Comparison of ENCODE assay signal across 8 mouse cellular contexts in the genomic region with DNA sequence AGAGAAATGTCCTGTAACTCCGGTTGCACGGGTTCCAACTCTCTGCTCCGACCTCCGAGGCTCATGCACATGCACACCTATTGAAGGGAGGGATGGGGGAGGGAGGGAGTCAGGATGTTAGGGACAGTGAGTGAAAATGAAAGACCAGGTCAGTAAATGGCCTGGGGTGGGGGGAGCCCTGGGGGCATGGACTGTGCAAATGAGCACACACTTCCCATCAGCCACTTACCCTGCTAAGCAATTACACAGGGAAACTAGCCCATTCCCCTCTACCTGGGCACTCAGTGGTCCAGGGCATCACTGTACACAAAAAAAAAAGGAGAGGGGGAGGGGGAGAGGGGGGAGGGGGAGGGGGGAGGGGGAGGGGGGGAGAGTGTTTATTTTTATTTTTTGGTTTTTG. TPM values are rescaled to one million over a fixed set of nuclear protein-coding genes. Genes with fewer than 3 reads are reported as not detected.
DNase-seq lines count a peak whose midpoint lies in the region; ATAC-seq lines count a peak whose summit lies in the region.

No protein-coding gene starts in this region.

- H3K4me3 ChIP-seq in erythroblast, embryonic 14.5 days (replicated peaks), result peak overlapping the region; percentile 68
- peak overlapping the region; percentile 95 for H3K4me3 ChIP-seq in megakaryocyte, embryonic 14.5 days (replicated peaks)
- H3K4me3 ChIP-seq in limb, embryonic 13.5 days, result peak overlapping the region; percentile 61
- H3K4me3 ChIP-seq in stomach, embryonic 14.5 days (ENCODE audit: low read depth, low read length), result peak overlapping the region; percentile 56

- H3K36me3 ChIP-seq in erythroblast, embryonic 14.5 days (ENCODE audit: control insufficient read depth), result peaks cover 30% of the 10 kb centered on the region
- peaks cover 25% of the 10 kb centered on the region for H3K36me3 ChIP-seq in megakaryocyte, embryonic 14.5 days (replicated peaks; ENCODE audit: low read length)
- H3K36me3 ChIP-seq in limb, embryonic 13.5 days, result no peaks in the 10 kb centered on the region
- no peaks in the 10 kb centered on the region for H3K36me3 ChIP-seq in stomach, embryonic 14.5 days (ENCODE audit: control insufficient read depth, insufficient read depth, low read length)

- H3K9me3 ChIP-seq in erythroblast, embryonic 14.5 days (ENCODE audit: control insufficient read depth, low read length), result no peaks in the 10 kb centered on the region
- no peaks in the 10 kb centered on the region for H3K9me3 ChIP-seq in megakaryocyte, embryonic 14.5 days
- no peaks in the 10 kb centered on the region for H3K9me3 ChIP-seq in limb, embryonic 13.5 days
- H3K9me3 ChIP-seq in stomach, embryonic 14.5 days (ENCODE audit: control insufficient read depth, low read depth, low read length), result no peaks in the 10 kb centered on the region

- WGBS in limb, embryonic 13.5 days, result 80% methylated on average over 4 of the region's 4 CpGs
- 87% methylated on average over 4 of the region's 4 CpGs for WGBS in stomach, embryonic 14.5 days

- H3K9ac ChIP-seq in limb, embryonic 13.5 days, result no peak overlapping the region
- no peak overlapping the region for H3K9ac ChIP-seq in stomach, embryonic 14.5 days (replicated peaks; ENCODE audit: low read depth, low read length)

- DNase-seq in embryo, embryonic 11 days, result no peak
- no peak for DNase-seq in embryo, embryonic 10 days (ENCODE audit: low spot score)

- peaks cover 4% of the 10 kb centered on the region; the same call in 1 of the 2 replicates for H3K27me3 ChIP-seq in erythroblast, embryonic 14.5 days (ENCODE audit: control insufficient read depth)
- H3K27me3 ChIP-seq in megakaryocyte, embryonic 14.5 days (replicated peaks), result no peaks in the 10 kb centered on the region
- H3K27me3 ChIP-seq in limb, embryonic 13.5 days, result no peaks in the 10 kb centered on the region
- H3K27me3 ChIP-seq in stomach, embryonic 14.5 days (ENCODE audit: control insufficient read depth, insufficient read depth, low read length), result no peaks in the 10 kb centered on the region

- ATAC-seq in erythroblast, adult 5-6 weeks (replicated peaks; ENCODE audit: low FRiP score, poor library complexity, severe bottlenecking), result no peak
- ATAC-seq in megakaryocyte, adult 5-6 weeks (ENCODE audit: poor library complexity, severe bottlenecking), result no peak
- ATAC-seq in limb, embryonic 13.5 days (ENCODE audit: low FRiP score, low read depth), result no peak
- no peak for ATAC-seq in stomach, embryonic 14.5 days (ENCODE audit: insufficient number of reproducible peaks, insufficient read depth, low FRiP score, low read depth)

- peak overlapping the region; percentile 71 for H3K4me2 ChIP-seq in limb, embryonic 13.5 days (replicated peaks)
- peak overlapping the region; percentile 49 for H3K4me2 ChIP-seq in stomach, embryonic 14.5 days (replicated peaks; ENCODE audit: low read depth, low read length)

- no peak overlapping the region for H3K27ac ChIP-seq in limb, embryonic 13.5 days
- no peak overlapping the region for H3K27ac ChIP-seq in stomach, embryonic 14.5 days (ENCODE audit: low read length)

- H3K4me1 ChIP-seq in erythroblast, embryonic 14.5 days (ENCODE audit: control insufficient read depth), result peaks cover 80% of the 10 kb centered on the region
- peaks cover 78% of the 10 kb centered on the region for H3K4me1 ChIP-seq in megakaryocyte, embryonic 14.5 days
- H3K4me1 ChIP-seq in limb, embryonic 13.5 days, result peaks cover 6% of the 10 kb centered on the region; the same call in 1 of the 2 replicates
- no peaks in the 10 kb centered on the region for H3K4me1 ChIP-seq in stomach, embryonic 14.5 days (ENCODE audit: control insufficient read depth, insufficient read depth, low read length)

RNA-seq across cellular contexts. Expression of a gene that starts 0.7 kb away (rescaled TPM):
- polyA plus RNA-seq in erythroblast, embryonic 14.5 days (2012), result 2.2 and 2.7 TPM in 2 replicates
- 16.3 and 19.9 TPM in 2 replicates for total RNA-seq in erythroblast, adult 5-6 weeks (2015; ENCODE audit: low replicate concordance)
- 21.7 and 22.6 TPM in 2 replicates for total RNA-seq in erythroblast, adult 5-6 weeks (2017; ENCODE audit: low replicate concordance)
- 15.1 and 23.5 TPM in 2 replicates for polyA plus RNA-seq in megakaryocyte, embryonic 14.5 days (2012; ENCODE audit: insufficient read depth, low replicate concordance)
- 21.0 and 23.8 TPM in 2 replicates for total RNA-seq in megakaryocyte, adult 5-6 weeks (2015)
- total RNA-seq in megakaryocyte, adult 5-6 weeks (2017), result 14.0 and 16.0 TPM in 2 replicates
- 3.4 and 3.8 TPM in 2 replicates for polyA plus RNA-seq in limb, embryonic 13.5 days (2015; fragmentation: Nextera tagmentation; extraction: Ambion mirVana)
- polyA plus RNA-seq in stomach, embryonic 14.5 days (2014; fragmentation: Nextera tagmentation; extraction: Ambion mirVana), result 3.9 and 4.7 TPM in 2 replicates

RNA-seq across cellular contexts. Expression of a gene that starts 0.8 kb away (rescaled TPM):
- polyA plus RNA-seq in erythroblast, embryonic 14.5 days (2012), result 0.61 and 0.98 TPM in 2 replicates
- 17.7 and 21.3 TPM in 2 replicates for total RNA-seq in erythroblast, adult 5-6 weeks (2015; ENCODE audit: low replicate concordance)
- total RNA-seq in erythroblast, adult 5-6 weeks (2017; ENCODE audit: low replicate concordance), result 24.0 and 26.5 TPM in 2 replicates
- polyA plus RNA-seq in megakaryocyte, embryonic 14.5 days (2012; ENCODE audit: insufficient read depth, low replicate concordance), result 0.48 and 2.1 TPM in 2 replicates
- total RNA-seq in megakaryocyte, adult 5-6 weeks (2015), result 19.7 and 23.3 TPM in 2 replicates
- total RNA-seq in megakaryocyte, adult 5-6 weeks (2017), result 18.2 and 18.7 TPM in 2 replicates
- 1.5 and 2.0 TPM in 2 replicates for polyA plus RNA-seq in limb, embryonic 13.5 days (2015; fragmentation: Nextera tagmentation; extraction: Ambion mirVana)
- 3.8 and 3.9 TPM in 2 replicates for polyA plus RNA-seq in stomach, embryonic 14.5 days (2014; fragmentation: Nextera tagmentation; extraction: Ambion mirVana)

RNA-seq across cellular contexts. Expression of a gene that starts 27.2 kb away (rescaled TPM):
- 2.0 and 2.9 TPM in 2 replicates for polyA plus RNA-seq in erythroblast, embryonic 14.5 days (2012)
- total RNA-seq in erythroblast, adult 5-6 weeks (2015; ENCODE audit: low replicate concordance), result 24.0 and 27.7 TPM in 2 replicates
- 7.5 and 16.2 TPM in 2 replicates for total RNA-seq in erythroblast, adult 5-6 weeks (2017; ENCODE audit: low replicate concordance)
- polyA plus RNA-seq in megakaryocyte, embryonic 14.5 days (2012; ENCODE audit: insufficient read depth, low replicate concordance), result 13.3 and 15.7 TPM in 2 replicates
- total RNA-seq in megakaryocyte, adult 5-6 weeks (2015), result 45.0 and 47.8 TPM in 2 replicates
- total RNA-seq in megakaryocyte, adult 5-6 weeks (2017), result 29.6 and 31.8 TPM in 2 replicates
- polyA plus RNA-seq in limb, embryonic 13.5 days (2015; fragmentation: Nextera tagmentation; extraction: Ambion mirVana), result 134 and 146 TPM in 2 replicates
- polyA plus RNA-seq in stomach, embryonic 14.5 days (2014; fragmentation: Nextera tagmentation; extraction: Ambion mirVana), result 118 and 123 TPM in 2 replicates

RNA-seq across cellular contexts. Expression of a gene that starts 30.3 kb away (rescaled TPM):
- polyA plus RNA-seq in erythroblast, embryonic 14.5 days (2012), result 0.22 and 0.29 TPM in 2 replicates
- total RNA-seq in erythroblast, adult 5-6 weeks (2015; ENCODE audit: low replicate concordance), result 2.9 and 3.1 TPM in 2 replicates
- 2.0 and 3.6 TPM in 2 replicates for total RNA-seq in erythroblast, adult 5-6 weeks (2017; ENCODE audit: low replicate concordance)
- 1.3 and 2.7 TPM in 2 replicates for polyA plus RNA-seq in megakaryocyte, embryonic 14.5 days (2012; ENCODE audit: insufficient read depth, low replicate concordance)
- 3.4 and 7.3 TPM in 2 replicates for total RNA-seq in megakaryocyte, adult 5-6 weeks (2015)
- total RNA-seq in megakaryocyte, adult 5-6 weeks (2017), result 7.4 and 7.8 TPM in 2 replicates
- 24.3 and 26.4 TPM in 2 replicates for polyA plus RNA-seq in limb, embryonic 13.5 days (2015; fragmentation: Nextera tagmentation; extraction: Ambion mirVana)
- polyA plus RNA-seq in stomach, embryonic 14.5 days (2014; fragmentation: Nextera tagmentation; extraction: Ambion mirVana), result 21.4 and 24.4 TPM in 2 replicates
